Mouse (Mus musculus) kidney, adult 9 months (tissue): ENCODE measurements around the gene Hist2h2ab.
A peak's percentile ranks its signal among the peaks of the same experiment; 100 is the strongest.
"Not testable (repeated sequence)": the region's sequence is repeated elsewhere in the genome, so short reads cannot be mapped to it uniquely, and the experiment has no call there.

ENCODE experiments used
- DNase-seq: peaks from one replicate; pipeline ENCODE4 v3.0.0; 2022

Gene Hist2h2ab

DNA sequence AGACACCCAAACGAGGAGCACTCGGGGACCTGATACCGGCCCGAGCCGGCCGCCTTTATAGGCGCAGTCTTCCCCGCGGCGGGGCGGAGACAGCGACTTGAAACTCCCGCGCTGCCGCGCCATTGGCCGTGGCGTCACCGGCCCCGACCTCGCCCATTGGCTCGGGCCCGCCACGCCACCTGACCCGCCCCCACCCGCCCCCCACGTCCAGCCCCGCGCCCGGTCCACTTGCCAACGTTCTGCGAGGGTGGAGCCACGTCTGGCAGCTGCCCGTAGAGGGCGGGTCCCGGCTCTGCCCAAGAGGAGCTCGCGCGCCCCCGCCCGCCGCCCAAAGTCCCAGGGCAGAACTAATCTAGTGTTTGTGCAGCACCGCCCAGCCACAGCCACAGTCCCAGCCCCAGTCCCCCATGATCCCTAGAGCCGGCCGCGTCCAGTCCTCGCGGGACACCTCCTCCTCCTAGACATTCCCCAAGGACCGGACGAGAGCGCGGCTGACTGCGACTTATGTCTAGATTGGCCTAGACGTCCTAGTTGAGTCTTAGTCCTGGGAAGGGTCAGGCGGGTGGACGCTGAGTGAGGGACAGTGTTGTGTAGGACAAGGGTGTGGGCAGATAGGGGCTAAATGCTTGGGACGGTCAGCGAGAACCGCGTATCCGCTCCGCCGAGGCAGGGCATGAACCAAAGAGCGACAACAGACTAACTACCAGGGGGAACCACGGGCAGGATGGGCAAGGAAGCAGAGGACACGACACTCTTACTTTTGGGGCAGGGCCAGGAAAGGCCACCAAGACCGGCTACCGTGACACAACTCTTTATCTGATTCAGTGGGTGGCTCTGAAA is 19.5 kb downstream of the Hist2h2ab start, which contains the start of gene Hist2h3c2:
Gene Hist2h3c2, minus strand, starts transcription at position 174 of the 840 bp plus-strand sequence.
- DNase-seq = peak; percentile 48

DNA sequence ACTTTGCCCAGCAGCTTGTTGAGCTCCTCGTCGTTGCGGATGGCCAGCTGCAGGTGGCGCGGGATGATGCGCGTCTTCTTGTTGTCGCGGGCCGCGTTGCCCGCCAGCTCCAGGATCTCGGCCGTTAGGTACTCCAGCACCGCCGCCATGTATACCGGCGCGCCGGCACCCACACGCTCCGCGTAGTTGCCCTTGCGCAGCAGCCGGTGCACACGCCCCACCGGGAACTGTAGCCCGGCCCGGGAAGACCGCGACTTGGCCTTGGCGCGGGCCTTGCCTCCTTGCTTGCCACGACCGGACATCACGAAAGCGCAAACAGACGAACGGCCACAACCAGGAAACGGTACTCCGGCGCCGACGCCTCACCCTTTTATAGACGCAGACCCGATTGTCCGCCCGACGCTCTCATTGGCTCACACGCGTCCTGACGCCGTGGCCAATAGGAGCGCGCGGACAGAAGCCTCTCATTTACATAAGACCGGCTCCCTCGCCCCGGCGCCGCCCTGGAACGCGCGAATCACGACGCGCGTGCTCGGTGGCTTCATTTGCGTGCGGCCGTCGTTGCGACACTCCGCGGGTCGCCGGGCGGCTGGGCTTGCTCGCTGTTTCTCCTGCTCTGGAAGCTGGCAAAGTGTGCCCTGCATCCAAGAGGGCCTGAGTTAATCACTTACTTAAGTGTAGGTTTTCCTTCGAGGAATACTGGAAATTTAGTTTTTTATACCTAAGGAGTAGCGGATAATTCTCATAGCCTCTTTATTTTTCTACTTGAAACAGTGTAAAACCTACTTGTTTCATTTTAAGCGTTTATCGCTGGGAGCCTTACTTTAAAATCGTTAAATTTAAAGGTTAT is 20.5 kb downstream of the Hist2h2ab start, which contains the start of gene Hist2h2aa2:
Gene Hist2h2aa2, minus strand, starts transcription at position 328 of the 850 bp plus-strand sequence.
- peak; percentile 98 for DNase-seq

DNA sequence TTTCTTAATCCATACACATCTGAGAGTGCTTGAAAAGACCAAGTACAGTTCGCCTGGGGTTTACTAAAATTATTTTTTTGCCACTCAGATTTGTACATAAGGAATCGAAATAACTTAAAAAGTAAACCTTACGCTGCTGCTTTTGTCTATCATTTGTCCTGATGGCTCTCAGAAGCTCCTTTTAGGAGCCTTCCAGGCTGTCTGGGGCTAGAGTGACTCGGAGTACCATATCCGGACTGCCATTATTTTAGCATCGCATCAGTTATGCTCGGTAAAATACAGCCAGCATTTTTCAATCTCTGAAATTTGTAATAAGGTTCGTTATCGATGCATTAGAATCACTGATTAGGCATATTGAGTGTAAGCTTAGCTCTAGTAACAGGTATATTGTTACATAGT is 21.1 kb downstream of the Hist2h2ab start:
- DNase-seq = peak; percentile 32

DNA sequence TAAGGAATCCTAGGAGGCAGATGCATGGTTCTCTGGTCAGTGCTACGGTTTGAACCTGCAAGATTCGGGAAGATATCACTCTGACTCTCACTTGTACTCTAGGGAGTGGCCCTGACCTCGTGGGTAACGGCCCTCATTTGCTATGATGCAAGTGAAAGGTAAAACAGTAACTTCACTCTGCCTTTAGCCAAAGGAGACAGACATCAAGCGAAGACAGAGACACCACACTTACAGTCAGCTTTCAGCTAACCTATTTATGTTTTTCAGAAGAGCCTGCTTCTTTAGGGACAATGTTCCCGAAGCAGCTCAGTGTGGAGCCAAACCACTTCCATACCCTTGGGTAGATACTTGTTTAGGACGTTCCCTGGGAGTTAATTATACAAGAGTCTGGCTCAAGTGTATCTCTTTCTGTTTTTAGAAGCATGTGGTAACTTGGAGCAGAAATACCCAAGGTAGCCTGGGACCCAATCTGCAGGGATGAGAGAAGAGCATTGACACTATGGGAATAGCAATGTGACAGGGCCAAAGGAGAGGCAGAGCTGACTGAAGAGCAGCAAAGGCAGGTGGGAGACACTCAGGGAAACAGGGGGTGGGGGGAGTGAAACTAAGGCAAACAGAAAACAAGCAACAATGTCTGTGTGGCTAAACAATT is 24.4 kb downstream of the Hist2h2ab start:
- peak; percentile 70 for DNase-seq

DNA sequence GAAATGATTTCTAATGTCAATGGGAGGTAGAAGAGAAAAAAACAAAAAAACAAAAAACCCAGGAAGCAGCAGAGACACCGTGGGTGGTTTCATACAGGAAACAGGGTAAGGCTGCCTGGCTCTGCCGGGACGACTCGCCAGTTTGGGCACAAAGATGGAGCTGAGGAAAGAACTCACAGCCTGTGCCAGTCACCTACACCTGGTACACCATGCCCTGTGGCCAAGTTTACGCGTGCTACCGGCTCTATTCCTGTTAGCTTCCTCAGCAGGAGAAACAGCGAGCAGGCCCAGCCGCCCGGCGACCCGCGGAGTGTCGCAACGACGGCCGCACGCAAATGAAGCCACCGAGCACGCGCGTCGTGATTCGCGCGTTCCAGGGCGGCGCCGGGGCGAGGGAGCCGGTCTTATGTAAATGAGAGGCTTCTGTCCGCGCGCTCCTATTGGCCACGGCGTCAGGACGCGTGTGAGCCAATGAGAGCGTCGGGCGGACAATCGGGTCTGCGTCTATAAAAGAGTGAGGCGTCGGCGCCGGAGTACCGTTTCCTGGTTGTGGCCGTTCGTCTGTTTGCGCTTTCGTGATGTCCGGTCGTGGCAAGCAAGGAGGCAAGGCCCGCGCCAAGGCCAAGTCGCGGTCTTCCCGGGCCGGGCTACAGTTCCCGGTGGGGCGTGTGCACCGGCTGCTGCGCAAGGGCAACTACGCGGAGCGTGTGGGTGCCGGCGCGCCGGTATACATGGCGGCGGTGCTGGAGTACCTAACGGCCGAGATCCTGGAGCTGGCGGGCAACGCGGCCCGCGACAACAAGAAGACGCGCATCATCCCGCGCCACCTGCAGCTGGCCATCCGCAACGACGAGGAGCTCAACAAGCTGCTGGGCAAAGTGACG is 25.6 kb downstream of the Hist2h2ab start, which contains the start of gene Hist2h2aa1:
Gene Hist2h2aa1, plus strand, starts transcription at position 495 of the 884 bp plus-strand sequence.
- peak; percentile 89 for DNase-seq

DNA sequence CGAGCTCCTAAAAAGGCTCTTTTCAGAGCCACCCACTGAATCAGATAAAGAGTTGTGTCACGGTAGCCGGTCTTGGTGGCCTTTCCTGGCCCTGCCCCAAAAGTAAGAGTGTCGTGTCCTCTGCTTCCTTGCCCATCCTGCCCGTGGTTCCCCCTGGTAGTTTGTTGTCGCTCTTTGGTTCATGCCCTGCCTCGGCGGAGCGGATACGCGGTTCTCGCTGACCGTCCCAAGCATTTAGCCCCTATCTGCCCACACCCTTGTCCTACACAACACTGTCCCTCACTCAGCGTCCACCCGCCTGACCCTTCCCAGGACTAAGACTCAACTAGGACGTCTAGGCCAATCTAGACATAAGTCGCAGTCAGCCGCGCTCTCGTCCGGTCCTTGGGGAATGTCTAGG is 26.4 kb downstream of the Hist2h2ab start:
- not testable (repeated sequence) for DNase-seq

DNA sequence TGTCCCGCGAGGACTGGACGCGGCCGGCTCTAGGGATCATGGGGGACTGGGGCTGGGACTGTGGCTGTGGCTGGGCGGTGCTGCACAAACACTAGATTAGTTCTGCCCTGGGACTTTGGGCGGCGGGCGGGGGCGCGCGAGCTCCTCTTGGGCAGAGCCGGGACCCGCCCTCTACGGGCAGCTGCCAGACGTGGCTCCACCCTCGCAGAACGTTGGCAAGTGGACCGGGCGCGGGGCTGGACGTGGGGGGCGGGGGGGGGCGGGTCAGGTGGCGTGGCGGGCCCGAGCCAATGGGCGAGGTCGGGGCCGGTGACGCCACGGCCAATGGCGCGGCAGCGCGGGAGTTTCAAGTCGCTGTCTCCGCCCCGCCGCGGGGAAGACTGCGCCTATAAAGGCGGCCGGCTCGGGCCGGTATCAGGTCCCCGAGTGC is 26.8 kb downstream of the Hist2h2ab start, which contains the start of gene Hist2h3c1:
Gene Hist2h3c1, plus strand, starts transcription at position 259 of the 430 bp plus-strand sequence.
- not testable (repeated sequence) for DNase-seq

DNA sequence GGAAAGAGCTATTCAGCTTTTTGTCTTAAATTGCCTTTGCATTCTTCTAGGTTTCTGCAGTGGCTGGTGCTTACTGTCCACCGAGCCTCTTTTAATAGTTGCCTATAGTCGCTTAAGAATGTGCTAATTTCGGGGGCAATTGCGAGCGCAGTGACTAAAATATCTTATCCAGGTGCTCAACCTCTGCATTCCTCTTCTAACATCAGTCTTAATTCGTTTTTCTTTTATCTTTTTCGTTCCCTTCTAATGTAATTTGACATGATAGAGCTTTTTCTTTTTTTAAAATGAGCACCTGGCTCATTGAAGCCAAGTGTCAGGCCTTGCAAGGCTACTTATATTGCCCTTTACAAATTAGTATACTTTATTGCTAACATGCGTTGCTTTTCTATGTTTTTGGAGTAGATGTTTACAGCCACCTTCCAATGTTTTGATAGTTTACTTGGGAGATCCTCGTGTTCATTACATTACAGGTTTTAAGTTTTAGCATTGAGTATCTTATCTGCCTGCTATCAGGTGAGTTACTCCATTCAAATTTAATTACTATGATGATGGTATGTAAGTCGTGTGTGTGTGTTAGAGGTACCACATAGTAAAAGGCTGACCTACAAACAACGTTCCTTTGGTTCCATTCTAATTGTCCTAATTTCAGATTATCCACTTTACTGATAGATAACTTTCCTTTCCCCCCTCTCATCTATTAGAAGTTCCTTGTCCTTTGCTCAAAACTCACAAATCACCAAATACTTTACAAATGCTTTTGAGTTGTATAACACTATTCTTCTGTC is 27.9 kb downstream of the Hist2h2ab start:
- DNase-seq = no peak

DNA sequence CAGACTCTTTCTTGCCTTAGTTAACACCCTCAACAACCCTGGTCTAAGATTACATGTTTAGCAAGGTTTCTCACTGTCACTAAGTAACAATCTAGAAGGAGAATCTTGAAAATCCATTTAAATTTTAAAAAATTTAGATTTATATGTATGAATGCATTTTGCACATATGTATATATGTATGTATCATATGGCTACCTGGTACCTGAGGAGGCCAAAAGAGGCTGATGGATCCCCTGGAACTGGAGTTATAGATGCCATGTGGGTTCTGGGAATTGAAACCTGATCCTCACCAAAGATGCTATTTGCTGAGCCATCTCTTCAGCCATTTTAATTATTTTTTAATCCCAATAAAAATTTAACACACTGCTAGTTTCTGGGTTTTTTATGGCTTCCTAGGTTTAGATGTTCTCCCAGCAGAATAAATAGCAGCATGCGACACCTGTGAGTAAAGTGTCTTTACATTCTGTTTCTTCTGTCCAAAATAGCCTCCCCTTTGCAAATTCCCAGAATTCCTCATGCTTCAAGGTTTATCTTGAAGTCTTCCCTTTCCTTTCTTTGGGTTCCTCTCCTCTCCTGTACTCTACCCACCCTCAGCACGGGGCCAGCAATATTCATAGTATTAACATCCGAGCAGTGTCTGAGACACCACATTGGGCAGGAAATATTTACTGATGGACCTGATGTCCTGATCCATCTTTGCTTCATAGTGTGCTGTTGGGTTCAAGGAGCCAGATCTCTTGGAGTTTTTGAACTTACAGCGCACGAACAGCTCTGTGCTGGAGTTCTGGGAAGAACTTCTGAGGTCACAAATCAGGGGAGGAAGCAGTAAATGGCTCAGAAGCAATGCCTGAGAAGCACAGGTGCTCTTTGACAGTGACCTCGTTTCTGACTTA is 28.7 kb downstream of the Hist2h2ab start:
- DNase-seq = no peak

DNA sequence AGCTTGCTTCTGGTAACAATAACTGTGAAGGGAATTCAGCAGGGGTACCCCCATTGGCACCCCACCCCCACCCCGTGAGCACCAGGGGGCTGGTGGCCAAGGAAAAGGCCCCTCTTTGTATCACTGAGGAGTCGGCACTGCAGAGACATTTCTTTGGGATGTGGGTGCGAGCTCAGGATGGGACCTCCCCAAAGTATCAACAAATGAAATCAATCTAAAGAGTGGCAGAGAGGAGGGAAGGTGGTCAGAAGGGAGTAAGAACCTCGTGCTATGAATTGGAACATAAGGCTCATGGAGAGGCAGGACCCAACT is 29.3 kb downstream of the Hist2h2ab start:
- DNase-seq = no peak

DNA sequence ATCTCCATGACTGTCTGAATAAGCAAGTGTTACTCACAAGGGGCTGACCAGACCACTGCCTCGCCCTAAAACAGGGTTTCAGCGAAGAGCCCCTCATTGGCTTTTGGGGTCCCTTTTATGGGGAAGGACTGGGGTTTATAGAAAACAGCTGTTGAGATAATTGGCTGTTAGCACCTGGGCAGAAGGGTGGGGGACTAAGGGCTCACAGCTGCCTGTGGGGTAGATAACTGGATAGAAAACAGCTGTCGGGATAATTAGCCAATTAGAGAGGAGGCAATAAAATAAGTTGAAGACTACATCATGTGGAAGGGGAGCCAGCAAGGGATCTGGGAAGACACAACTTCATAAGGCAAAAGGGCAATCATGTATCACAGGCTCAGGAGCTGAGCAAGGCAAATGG is 31.2 kb downstream of the Hist2h2ab start:
- no peak for DNase-seq

DNA sequence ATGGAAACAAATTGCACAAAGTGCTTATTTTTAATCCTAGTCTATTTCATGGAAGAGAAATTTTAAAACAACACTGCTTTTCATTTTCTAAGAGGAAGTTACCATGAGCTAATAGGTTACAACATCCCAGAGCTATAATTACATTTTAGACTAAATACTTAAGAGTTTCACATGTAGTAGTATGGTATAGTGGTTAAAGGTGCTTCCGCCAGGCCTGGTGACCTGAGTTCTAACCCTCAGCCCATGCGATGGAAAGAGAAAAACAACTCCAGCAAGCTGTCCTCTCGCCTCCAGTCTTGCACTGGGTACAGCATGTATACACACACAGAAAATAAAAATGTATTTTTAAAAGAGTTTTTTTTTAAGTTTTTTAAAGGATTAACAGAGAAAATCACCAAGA is 32.1 kb downstream of the Hist2h2ab start:
- DNase-seq = no peak

DNA sequence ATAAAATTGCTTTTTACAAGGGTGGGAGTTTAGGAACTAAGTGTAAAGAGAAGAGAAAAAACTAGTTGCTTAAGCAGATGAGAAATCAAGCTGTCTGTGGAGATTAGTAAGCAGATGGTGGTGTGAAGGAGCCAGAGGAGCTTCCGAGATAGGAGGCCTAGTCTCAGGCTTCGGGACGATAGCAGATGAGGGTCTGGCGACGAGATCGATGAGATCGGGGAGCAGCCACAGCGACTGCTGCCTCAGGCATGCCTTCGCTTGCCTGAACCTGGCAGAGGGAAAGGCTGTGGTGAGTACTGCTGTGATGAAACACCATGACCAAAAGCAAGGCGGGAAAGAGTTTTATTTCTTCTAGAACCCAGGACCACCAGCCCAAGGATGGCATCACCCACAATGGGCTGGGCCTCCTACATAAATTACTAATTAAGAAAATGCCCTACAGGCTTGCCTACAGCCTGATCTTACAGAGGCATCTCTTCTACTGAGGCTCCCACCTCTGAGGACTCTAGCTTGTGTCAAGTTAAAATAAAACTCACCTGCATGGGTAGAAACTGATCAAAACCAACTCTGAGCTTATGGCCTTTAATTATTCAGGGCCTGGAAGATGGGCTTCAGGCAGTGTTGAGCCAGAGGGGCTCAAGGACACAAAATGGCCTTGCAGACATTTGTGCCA is 35.2 kb downstream of the Hist2h2ab start:
- DNase-seq = no peak

DNA sequence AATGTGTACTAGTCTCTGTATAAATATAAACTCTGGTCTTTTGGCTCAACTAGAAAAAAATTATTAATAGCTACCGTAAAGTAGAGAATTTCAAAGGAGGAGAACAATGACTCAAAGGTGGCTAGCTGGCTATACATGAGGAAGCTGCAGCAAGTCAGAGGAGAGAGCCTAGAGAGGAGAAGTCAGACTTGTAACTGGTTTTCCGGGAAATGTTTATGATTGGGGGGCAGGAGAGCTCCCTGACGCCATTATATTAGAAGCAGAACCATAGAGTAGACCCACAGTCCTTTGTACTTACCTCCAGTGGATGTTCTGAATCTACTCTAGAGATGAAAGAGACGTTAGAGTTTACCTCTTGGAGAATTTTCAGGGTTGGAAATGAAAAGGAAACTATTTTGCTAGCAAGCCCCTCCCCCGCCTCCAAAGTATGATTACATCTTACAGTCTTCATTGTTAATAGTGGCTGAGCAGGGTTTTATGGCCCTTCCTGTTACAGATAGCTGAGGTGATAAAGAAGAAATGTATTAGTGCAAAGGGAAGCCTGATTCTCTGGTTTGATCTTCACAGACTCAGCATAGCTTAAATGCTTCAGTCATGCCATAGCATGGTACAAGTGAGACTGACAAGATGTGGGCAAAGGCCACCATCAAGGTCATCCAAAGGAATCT is 36.4 kb downstream of the Hist2h2ab start:
- no peak for DNase-seq

DNA sequence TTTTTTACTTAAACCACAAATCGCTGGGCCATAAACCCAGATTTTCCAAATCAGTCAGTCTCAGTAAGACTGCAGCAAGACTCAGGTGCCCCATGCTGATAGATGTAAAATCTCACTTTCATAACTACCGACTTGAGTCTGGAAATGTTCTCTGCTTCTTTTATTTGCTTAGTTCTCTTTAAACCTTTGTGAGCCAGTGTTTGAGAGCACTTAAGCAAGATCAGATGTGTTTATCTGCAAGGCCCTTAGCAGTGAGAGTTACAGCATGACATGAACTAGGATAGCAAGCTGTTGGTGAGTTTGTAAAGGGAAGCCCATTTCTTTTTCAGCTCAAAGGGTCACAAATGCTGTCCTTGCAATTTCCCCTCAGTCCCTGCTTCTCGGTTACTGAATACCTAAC is 37.5 kb downstream of the Hist2h2ab start:
- DNase-seq = no peak

DNA sequence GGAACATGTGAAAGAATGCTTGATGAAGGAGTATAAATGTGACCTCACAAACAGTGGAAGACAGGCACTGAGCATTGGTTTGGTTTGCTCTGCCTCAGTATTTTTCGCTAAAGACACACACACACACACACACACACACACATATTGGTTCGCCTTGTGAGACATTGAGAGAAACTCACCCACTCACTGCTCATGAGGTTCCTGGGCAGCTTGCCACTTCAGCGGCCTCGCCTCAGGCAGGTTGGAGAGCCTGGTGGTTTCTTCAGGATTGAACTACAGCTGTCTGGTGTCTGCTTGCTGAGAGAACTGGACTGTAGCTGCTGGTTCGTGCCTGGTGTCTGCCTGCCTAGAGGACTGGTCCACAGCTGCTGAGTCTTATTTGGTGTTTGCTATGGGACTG is 40.6 kb downstream of the Hist2h2ab start:
- no peak for DNase-seq

DNA sequence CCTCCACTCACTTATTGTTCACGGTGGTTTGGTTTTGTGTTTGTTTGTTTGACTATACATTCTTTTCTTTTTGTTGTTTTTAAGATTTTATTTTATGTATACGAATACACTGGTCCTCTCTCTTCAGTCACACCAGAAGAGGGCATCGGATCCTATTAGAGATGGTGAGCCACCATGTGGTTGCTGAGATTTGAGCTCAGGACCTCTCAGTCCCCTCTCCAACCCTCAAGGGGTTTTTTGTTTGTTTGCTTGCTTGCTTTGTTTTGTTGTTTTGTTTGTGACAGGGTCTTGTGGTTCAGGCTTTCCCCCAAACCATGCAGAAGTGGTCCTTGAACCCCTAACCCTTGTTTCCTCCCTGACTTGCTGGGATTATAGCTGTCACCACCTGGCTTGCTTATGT is 42.0 kb downstream of the Hist2h2ab start:
- no peak for DNase-seq

DNA sequence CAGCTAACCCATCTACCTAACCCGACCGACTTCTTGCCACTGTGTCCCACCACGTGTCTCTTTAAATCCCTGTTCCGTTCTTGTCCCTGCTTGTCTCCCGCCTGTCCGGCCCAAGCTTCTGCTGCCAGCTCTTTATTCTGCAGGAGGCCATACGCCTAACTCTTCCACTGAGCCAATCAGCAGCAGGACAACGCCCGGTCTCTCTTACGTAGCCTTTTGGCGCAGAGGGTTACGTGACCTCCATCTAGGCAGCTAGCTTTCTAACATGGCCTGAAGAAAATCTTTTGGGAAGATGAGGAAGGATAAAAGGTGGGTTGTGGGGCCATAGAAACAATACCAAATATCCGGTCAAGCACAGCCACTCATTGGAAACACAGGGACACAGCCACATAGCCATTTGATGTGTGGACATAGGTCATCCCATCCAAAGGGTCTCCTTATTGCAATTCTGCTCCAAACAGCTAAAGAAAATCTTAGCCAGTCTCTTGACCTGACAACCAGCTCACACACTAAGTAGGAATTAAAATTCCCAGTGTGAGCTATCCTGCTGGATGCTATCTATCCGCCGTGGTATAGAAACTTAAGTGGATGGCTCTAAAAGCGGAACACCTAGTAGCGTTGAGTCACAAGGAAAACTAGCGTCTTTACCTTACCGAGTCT is 42.7 kb downstream of the Hist2h2ab start:
- DNase-seq = peak; percentile 86
